Mouse (Mus musculus) heart, adult 11 months (tissue): ENCODE data around the gene Rims3.

Experiments used
- DNase-seq: peaks from one replicate; pipeline ENCODE4 v3.0.0; 2022

Rims3 gene

GRCm38 (mm10) chr4:120850946-120851345, 3.7 kb upstream of the Rims3 start:
- DNase-seq: no peak

GRCm38 (mm10) chr4:120855360-120856060, 894 bp downstream of the Rims3 start:
- DNase-seq: no peak

DNA sequence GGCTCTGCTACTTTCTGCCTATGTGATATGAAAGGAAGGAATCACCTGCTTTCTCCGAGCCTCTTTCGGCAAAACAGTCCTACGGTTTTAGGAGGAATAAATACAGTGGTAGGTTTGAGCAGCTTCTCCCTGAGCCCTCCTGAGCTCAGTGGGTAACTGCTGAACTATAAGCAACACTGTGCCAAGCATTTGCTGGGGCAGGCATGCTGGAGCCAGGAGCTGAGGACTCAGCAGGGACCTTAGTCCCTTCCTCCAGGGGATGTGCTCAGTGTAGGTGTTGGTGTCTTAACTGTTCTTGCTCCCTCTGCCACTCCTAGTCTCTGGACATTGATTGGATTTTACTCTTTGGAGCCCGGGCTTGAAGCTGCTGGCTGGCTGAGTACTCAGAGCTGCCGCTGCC, 1.8 kb downstream of the Rims3 start:
- DNase-seq: no peak

GRCm38 (mm10) chr4:120859865-120860264, 5.2 kb downstream of the Rims3 start:
- DNase-seq: no peak

- DNase-seq: no peak
These were observed 11.6 kb downstream of the Rims3 start for GRCm38 (mm10) chr4:120866211-120866610.

DNA sequence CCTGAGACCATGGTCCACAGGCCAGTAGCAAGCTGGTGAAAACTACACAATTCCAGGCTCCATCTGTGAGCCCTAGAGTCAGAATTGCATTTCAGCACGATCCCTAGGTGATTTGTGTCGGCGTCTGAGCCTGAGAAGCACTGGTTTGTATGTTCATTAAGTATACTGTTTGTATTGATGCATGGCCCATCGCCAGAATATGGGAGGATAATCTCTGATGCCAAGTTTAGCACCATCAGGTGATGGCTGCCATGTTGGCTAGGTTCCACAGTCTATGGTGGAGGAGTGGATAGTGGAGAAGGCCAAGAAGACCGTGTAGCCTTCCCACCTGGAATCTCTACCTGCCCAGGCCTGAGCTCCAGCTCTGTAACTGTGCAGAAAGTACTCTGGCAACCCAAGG, 13.6 kb downstream of the Rims3 start:
- no peak for DNase-seq

DNA sequence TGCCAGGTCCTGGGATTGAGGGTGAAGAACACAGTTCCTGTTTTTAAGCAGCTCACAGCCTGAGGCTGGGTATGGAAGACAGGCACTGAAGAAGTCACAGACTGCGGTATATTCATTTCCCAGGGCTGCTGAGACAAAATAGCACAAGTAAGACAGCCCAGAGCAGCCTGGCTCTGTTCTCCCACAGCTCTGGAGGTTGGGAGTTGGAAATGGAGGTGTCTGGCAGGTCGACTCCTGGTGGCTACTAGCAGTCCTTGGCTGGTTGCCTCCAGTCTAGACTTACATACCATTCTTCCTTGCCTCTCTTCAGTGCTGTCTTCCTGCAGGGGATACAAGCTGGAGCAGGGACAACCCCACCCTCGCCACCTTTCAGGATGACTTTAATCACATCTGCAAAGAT, 14.4 kb downstream of the Rims3 start:
- no peak for DNase-seq

DNA sequence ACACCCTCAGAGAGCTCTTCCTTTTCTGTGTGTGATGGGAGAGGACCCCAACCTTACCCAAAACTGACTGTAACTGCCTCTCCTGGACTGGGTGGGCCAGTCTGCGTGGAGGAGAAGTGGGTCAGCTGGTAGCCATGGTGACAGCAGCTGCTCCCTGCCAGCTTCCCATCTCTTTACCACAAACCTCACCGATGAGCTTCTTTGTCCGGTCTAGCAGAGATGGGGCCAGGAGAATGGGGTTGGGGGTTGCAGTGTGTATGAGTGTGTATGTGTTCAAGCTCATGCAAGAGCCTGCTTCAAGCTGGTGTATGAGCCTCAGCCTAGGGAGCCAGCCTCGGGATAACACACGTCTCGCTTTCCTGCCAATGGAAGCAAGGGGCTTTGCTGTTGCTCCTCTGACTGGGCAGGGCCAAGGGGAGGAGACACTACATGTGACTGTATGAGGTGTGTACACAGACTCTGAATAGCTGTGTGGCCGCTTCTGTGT, 15.7 kb downstream of the Rims3 start:
- DNase-seq: no peak

GRCm38 (mm10) chr4:120875961-120876360, 21.3 kb downstream of the Rims3 start:
- no peak for DNase-seq

- DNase-seq: no peak
These were observed 24.1 kb downstream of the Rims3 start for GRCm38 (mm10) chr4:120878728-120879127.

DNA sequence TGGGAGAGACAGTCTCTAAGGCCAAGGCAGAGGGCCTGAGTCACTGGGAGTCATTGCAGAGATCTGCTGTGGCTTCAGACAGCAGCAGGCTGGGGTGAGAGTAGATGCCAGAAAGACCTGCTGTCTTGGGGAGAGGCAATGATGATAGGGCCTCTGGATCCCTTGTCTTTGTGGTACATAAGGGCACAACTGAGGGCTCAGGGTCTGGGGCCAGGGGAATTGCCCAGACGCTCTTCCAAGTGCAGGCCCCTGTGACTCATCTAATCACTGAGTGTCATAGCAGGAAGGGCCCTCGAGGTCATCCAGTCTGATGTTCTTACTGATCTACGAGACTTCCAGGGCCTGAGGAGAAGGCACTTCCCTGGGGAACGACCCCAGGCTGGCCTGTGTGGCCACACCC, 24.8 kb downstream of the Rims3 start:
- DNase-seq: no peak

DNA sequence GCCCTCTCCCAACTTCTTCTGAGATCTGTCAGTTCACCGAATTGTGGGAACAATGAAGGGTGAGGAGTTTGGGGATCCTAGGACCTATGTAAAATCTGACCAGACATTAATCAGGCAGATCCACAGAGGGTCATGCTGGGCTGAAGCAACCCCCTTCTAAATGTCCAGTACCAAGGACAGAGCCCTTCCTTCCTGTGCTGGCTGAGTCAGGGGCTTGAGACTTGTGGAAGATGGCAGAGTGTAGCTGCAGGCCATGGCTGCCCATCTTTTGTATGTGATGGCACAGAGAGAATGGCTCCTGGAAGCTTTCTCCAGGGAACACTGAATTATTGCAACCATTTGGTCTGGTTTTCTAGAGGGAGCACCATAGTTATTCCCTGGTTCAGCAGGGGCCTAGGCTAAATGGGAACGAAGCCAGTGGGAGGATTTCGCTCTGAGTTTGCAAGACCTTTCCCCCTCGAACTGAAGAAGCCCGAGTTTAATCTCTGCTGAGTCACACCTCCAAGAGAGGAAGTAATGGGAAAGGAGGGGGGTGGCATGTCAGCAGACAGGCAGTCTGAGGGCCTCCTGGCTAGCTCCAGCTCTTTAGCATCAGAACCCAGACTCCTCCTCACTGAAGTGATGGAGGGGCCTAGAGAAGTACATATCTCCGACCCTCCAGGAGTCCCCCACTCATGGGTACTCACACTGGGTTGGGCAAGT, 26.3 kb downstream of the Rims3 start:
- no peak for DNase-seq

DNA sequence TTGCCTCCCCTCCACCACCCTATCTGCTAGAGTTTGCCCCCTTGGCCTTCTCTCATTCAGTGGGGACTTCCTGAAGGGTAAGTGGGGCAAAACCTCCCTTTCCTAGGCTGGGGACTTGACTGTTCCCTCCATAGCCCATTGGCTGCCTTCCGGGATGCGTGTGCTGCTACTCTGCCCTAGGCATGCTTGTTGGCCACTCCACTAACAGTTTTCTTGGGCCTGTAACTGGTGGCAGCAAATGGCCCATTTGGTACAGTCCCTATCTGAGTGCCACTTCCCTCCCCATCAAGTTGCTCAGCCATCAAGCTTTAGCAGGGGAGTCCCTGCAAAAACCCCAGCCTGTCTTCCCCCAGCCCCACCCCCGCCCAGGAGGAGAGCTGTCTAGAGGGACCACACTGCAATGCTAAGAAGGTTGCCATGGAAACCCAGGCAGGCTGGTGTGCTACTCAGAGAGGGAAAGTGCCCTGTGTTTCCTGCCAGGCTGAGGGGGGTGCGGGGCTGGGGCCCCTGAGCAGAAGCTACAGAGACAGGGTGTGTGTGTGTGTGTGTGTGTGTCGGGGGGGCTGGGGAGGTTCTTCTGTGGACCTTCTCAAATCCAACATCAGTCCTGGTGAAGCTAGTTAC, 27.5 kb downstream of the Rims3 start:
- DNase-seq: no peak

- peak; percentile 78 for DNase-seq
These were observed 30.8 kb downstream of the Rims3 start for GRCm38 (mm10) chr4:120885208-120886120.

DNA sequence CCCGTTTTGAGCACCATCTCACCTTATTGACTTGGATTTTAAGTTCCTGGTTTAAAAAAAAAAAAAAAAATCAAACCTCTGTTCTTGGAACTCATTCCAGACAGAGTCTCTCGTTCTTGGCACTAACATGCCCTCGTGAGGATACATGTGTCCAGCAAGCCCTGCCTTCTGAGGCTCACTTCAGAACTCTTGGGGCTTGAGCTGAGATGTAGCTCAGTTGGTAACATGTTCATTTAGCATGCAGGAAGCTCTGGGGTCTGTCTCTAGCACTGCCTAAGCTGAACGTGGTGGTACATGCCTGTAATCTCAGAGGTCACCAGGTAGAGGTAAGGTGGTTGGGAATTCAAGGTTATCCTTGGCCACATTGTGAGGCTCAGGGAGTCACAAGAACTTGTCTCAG, 31.5 kb downstream of the Rims3 start:
- DNase-seq: peak; percentile 46

- peak; percentile 78 for DNase-seq
These were observed 32.2 kb downstream of the Rims3 start for GRCm38 (mm10) chr4:120886811-120887210.

GRCm38 (mm10) chr4:120887381-120888112, 32.9 kb downstream of the Rims3 start:
- peak; percentile 85 for DNase-seq

DNA sequence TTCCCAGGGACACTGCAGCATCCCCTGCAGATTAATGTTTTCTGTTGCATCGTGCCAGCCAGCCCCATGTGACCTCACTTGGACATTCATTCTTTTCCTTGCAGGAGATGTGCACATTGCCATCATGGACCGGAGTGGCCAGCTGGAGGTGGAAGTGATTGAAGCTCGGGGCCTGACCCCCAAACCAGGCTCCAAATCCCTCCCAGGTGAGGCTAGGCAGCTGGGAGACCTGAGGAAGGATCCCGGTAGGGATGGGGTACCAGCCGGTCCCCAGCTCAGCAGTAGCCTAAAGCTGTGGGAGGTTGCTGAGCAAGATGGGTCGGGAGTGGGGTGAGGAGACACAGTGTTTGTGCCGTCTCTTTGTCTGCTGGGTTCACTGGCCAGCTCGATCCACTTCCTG, 34.3 kb downstream of the Rims3 start:
- DNase-seq: peak; percentile 83

DNA sequence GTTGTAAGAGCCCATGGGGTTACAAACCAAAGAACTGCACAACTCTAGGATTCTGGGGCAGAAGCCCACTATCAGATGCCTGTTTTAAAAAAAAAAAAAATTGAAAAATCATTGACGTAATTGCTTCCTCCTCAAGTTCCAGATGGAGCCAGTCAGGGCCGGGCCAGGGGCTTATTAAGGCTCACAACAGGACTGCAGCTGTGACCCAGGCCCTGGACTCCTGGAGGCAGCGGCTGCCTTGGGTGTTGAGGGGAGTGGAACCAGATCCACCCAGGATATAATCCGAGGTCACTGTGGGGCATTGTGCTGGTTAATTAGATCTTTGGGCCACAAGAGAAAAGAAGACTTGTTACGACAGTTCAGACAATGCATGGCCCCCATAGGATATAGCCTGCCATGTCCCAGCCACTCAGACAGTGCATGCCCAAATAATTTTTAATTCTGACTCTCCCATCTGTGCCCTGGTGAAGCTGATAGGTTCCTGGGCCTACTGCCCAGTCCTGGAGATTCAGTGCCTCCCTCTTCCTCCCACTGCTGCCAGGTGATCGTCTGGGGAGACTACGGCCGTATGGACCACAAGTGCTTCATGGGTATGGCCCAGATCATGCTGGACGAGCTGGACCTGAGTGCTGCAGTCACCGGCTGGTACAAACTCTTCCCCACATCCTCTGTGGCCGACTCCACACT, 36.3 kb downstream of the Rims3 start:
- DNase-seq: peak; percentile 70

DNA sequence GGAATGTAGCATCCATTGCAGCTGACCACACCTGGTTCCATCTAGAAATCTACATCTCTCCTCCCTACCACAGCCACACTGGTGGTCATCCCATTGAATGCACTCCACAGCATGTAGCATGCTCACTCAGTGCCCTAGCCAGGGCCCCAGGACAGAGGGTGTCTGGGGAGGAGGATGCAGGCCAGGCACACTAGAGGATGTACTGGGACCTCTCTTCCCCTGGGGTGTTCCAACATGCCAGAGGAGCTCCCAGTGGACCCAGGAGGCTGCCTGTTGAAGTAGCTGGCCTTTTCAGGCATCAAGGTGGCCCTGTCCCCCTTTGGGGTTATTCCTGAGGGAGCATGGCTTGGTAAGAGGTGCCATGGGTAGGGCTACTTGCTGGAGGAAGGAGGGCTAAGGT, 37.3 kb downstream of the Rims3 start:
- peak; percentile 45 for DNase-seq

GRCm38 (mm10) chr4:120892516-120892915, 37.9 kb downstream of the Rims3 start:
- peak; percentile 83 for DNase-seq
